Mouse (Mus musculus) heart, adult 2 months (tissue): ENCODE results near the gene Slc38a6.

Experiments used
- CTCF ChIP-seq: fragments of 200-600 bp; IDR thresholded peaks from 2 replicates; pipeline ENCODE4 v1.8.1; 2022; ENCODE audit warnings: antibody characterized with exemption, mild to moderate bottlenecking, moderate library complexity
- EP300 ChIP-seq: fragments of 200-500 bp; IDR thresholded peaks from 2 replicates; pipeline ENCODE4 v1.6.1; 2011; ENCODE audit warnings: low read depth, low read length, control low read depth; ENCODE audit not compliant: insufficient read depth

DNA sequence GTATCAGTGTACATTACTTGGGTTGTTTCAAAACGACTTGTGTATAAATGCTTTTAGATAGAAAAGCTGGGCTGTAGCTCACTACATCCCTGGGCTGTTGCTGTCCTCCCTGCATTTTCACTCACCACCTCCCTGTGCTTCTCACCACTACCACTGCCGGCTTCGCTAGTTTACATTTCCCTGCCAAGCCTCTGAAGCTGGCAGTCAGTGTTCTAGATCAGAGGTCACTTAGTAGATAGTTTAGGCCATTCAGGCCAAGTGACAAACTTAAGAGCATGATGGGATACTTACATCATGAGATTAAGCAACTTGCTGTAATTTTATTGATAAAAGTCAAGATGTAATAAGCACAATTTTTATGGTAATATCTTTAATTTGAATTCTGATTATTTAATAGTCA, 11.7 kb upstream of the Slc38a6 start:
- TF ChIP-seq CTCF (no peak), EP300 (no peak)
